Mouse (Mus musculus) CD4-positive, CD25-positive, alpha-beta regulatory T cell, adult 9 weeks (primary cell): ENCODE measurements around the gene Smg9. TPM values are rescaled to one million over a fixed set of nuclear protein-coding genes. Genes with fewer than 3 reads are reported as not detected.

Source experiments
- polyA plus RNA-seq: library from polyadenylated mRNA; unstranded; fragments of 100-300 nt; shearing (Covaris generic); gene quantifications from one replicate; pipeline ENCODE4 v1.2.1, GENCODE M21; 2017

The Smg9 gene
- 74.8 TPM for polyA plus RNA-seq

DNA sequence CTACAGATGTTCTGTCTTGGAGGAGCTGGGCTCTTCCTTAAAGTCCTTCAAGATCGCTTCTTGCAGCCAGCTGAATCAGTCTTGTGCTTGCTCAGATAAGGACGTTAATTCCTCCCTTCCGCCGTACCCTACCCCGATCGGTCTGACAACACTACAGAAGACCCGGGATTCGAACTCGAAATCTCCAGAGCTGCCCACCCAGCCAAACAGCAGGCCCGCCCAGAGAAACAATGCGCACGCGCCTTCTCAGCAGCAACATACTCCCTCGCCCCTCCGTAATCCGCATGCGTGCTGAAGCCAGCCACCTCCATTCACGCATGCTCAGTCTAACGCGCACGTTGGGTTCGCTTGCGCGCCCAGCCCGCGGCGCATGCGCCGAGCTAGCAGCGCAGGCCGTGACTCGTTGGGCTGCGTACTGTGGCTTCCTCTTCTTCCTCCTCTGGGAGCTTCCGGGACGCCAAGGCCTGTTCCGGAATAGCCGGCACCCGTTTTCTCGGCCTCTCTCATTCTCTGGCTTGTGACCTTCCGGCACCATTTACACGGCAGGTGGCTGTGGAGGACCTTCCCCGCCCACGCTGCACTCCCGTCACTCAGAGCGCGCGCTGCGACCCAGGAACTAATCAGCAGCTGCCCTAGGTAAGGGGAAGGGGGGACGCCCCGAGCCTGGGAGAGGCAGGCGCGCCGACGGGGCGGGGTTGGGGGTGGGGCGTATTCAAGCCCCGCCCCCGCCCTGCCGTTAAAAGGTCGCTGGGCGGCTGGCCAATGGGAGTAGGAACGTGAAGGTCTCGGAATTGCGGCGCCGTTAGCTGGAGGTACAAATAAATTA lies at the start of gene Smg9:
TSS of gene Smg9 (plus strand) at position 364 of the 826 bp plus-strand sequence.

DNA sequence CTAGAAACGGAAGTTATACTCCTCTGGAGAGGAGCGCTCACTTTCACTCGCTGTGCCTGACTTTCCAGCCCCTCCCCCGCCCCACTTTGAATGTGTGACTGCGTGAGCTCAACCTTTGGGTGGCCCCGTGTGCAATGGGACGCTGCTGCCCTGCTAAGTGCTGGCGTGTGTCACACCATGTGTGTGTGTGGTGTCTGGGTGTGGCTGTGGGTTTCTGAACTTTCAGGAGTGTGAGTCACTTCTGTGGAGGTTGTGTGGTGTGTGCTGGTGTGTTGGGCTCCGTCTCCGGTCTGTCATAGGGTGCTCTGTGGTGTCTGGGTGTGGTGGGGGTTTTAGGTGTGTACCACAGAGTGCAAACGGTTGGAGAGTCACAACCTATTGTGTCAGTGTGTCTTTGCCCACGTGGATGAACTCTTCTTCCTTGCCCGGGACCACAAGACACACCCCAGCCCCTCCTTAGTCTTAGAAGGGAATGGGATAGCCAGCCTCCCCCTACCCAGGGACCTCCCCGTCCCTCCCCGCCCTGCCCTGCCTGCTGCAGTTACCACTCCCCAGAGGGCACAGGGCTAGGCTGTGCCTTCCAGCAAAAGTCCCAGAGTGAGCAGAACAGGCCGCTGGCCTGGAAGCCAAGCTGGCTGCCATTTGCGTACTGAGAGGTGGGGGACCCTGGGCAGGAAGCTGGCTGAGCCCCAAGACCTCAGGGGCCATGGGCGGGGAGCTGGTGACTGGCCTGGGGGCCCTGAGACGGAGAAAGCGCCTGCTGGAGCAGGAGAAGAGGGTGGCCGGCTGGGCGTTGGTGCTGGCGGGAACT lies 29.5 kb upstream of the Smg9 start, which contains the start of gene Kcnn4:
TSS of gene Kcnn4 (plus strand) at position 533 of the 811 bp plus-strand sequence.

DNA sequence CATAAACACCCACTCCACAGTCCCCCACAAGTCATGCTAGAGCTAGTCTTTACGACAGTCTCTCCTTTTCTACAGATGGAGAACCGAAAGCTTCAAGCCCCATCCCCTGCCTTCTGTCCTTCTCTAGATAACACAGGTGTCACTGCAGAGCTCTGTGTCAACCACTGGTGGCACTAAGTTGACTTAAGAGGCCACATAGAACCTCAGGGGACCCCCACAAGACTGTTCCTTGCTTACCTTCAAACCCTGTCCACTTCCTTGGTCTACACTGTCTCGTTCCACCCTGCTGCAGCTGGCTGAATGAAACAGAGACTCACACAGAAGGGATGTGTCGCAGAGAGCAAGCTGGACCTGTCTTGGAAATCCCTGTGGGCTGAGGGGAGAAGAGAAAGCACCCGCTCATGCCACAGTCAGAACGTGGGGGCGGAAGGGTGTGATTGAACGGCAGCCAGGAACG lies 52.5 kb downstream of the Smg9 start, which contains the start of gene Irgc1:
TSS of gene Irgc1 (minus strand) at position 443 of the 457 bp plus-strand sequence.

DNA sequence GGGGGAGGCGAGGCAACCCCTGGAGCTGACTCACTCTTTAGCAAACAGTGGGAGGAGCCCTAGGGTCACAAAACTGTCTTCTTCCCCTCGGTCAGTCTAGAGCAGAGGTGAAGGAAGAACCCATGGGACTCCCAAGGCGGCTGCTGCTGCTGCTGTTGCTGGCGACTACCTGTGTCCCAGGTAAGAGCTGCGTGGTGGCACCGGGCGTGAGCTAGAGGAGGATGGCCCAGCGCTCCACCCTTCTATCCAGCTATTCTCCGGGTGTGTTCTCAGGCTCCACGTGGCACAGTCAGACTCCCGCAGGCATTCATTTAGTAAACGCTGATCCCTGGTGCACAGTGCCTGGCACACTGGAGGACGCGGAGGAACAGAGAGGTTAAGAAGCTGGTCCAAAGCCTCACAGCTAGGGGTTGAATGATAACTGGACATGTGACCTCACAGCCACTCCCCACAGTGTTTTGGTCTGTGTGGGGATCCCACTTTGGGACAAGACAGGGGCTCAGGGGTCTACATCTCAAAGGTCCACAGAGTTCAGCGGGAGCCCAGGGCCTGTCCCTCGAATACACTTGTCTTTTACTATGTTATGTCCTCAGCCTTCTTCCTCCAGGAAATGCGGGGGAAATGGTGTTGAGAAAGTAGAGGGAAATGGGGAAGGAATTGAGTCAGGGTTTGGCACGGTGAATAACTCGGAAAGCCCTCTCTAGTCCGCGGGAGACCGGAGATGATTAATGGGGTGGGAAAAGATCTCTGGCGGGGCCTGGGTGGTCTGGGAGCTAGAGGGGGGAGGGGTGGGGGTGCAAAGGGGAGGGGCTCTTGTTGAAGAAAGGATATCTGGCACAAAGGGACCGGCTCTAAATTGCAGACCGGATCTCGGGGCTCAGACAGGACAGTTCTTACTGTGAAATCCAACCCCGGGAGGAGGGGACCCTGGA lies 63.2 kb downstream of the Smg9 start, which contains the start of gene Plaur:
TSS of gene Plaur (plus strand) at position 97 of the 932 bp plus-strand sequence.

Other genes with a start within 250 kb of the Smg9 start
- 1.2 TPM for gene Zfp114, start 224.6 kb upstream of the Smg9 start, polyA plus RNA-seq
- 0.76 TPM for gene Zfp111, start 188.2 kb upstream of the Smg9 start, polyA plus RNA-seq
- 6.1 TPM for gene Zfp109, start 162.1 kb upstream of the Smg9 start, polyA plus RNA-seq
- gene Zfp108, start 144.8 kb upstream of the Smg9 start, polyA plus RNA-seq: 0.91 TPM
- gene Zfp93, start 129.2 kb upstream of the Smg9 start, polyA plus RNA-seq: 3.7 TPM
- 30.7 TPM for gene Zfp61, start 98.4 kb upstream of the Smg9 start, polyA plus RNA-seq
- 14.1 TPM for gene Zfp94, start 83.0 kb upstream of the Smg9 start, polyA plus RNA-seq
- not detected for gene Tescl, start 65.7 kb upstream of the Smg9 start, polyA plus RNA-seq
- gene Lypd5, start 50.4 kb upstream of the Smg9 start, polyA plus RNA-seq: not detected
- 107 TPM for gene Kcnn4, start 29.4 kb upstream of the Smg9 start, polyA plus RNA-seq
- 0.55 TPM for gene Irgc1, start 52.7 kb downstream of the Smg9 start, polyA plus RNA-seq
- 1.9 TPM for gene Plaur, start 62.9 kb downstream of the Smg9 start, polyA plus RNA-seq
- not detected for gene Cadm4, start 82.4 kb downstream of the Smg9 start, polyA plus RNA-seq
- 0.63 TPM for gene Zfp428, start 107.4 kb downstream of the Smg9 start, polyA plus RNA-seq
- not detected for gene AC161166.1, start 112.8 kb downstream of the Smg9 start, polyA plus RNA-seq
- gene Irgq, start 131.1 kb downstream of the Smg9 start, polyA plus RNA-seq: 0.67 TPM
- gene Pinlyp, start 146.5 kb downstream of the Smg9 start, polyA plus RNA-seq: not detected
- 71.9 TPM for gene Xrcc1, start 146.7 kb downstream of the Smg9 start, polyA plus RNA-seq
- gene Ethe1, start 187.9 kb downstream of the Smg9 start, polyA plus RNA-seq: 13.7 TPM
- not detected for gene Zfp575, start 188.0 kb downstream of the Smg9 start, polyA plus RNA-seq
- 1.1 TPM for gene Phldb3, start 211.1 kb downstream of the Smg9 start, polyA plus RNA-seq
- not detected for gene Lypd3, start 236.9 kb downstream of the Smg9 start, polyA plus RNA-seq